ENCODE assay signal across 30 mouse cellular contexts in genomic region chr6:24610358-24610757, GRCm38 (mm10). TPM values are rescaled to one million over a fixed set of nuclear protein-coding genes. Genes with fewer than 3 reads are reported as not detected.
DNase-seq lines count a peak whose midpoint lies in the region; ATAC-seq and TF ChIP-seq lines count a peak whose summit lies in the region.
"Had no signal": no experiment of that assay in that cellular context is flagged by ENCODE, and none has a peak within 500 bp of the region (broad histone marks: within the 10 kb centered on the region; RNA-seq: fewer than 3 reads in every experiment).

No protein-coding gene starts in this region.

- H3K4me3 ChIP-seq in gastrocnemius, adult 2 months, result no peak overlapping the region
- no peak overlapping the region for H3K4me3 ChIP-seq in heart, adult 2 months
- H3K4me3 ChIP-seq: embryonic facial prominence, embryonic 13.5 days; embryonic facial prominence, embryonic 15.5 days; erythroblast, embryonic 14.5 days; forebrain, embryonic 10.5 days; forebrain, embryonic 12.5 days had no signal

- no peak for DNase-seq in gastrocnemius, adult 2 months
- DNase-seq in gastrocnemius, adult 8-10 months (ENCODE audit: low spot score in 2 of 2), result no peak
- no peak for DNase-seq in heart, adult 2 months
- no peak for DNase-seq in heart, adult 8-10 months (ENCODE audit: low spot score)
- DNase-seq in right cerebral cortex, postnatal 4 days, result no peak
- DNase-seq: adrenal gland, adult 2 months; adrenal gland, postnatal 10 days; adrenal gland, postnatal 25 days; B cell, adult 2 months; cerebellum, adult 11 months; cerebellum, adult 18-20 months; cerebellum, adult 8-10 months; cerebellum, adult 9-11 months; cerebellum, postnatal 14 days; cerebellum, postnatal 36 days; embryo, embryonic 11 days had no signal

- no peak for TF ChIP-seq POLR2A in heart, adult 2 months (IDR thresholded peaks at IDR 0.05; ENCODE audit: insufficient read depth, low read depth, low read length)

- ATAC-seq in granulocyte monocyte progenitor cell, adult 5-6 weeks (replicated peaks; ENCODE audit: poor library complexity, severe bottlenecking), result peak; percentile 66; the same call in 1 of the 2 replicates
- ATAC-seq: CD4-positive, CD25-positive, alpha-beta regulatory T cell, adult 4 months; forebrain, embryonic 14.5 days; forebrain, embryonic 16.5 days had no signal

- WGBS in heart, adult 2 months, result 65% methylated on average over 4 of the region's 4 CpGs

- H3K9ac ChIP-seq in heart, adult 2 months (ENCODE audit: low read depth, low read length), result no peak overlapping the region
- H3K9ac ChIP-seq: embryonic facial prominence, embryonic 13.5 days; embryonic facial prominence, embryonic 15.5 days; forebrain, embryonic 12.5 days had no signal

- no peak for TF ChIP-seq EP300 in heart, adult 2 months (IDR thresholded peaks at IDR 0.05; ENCODE audit: insufficient read depth, low read depth, low read length)

- peaks cover 52% of the 10 kb centered on the region for H3K36me3 ChIP-seq in heart, adult 2 months (ENCODE audit: control insufficient read depth, insufficient read depth, low read length)

- H3K79me2 ChIP-seq in heart, adult 2 months (replicated peaks; ENCODE audit: control insufficient read depth, insufficient read depth, low read length), result no peaks in the 10 kb centered on the region

- intact Hi-C loops in gastrocnemius, adult 2 months (cut with DNase I), result loop anchor here (5.0 kb wide), 1 partner anchor 78 kb away; no protein-coding TSS in a partner anchor
- intact Hi-C loops in heart, adult 2 months (cut with DNase I), result no loop called here

- H3K27ac ChIP-seq in gastrocnemius, adult 2 months, result peak overlapping the region; percentile 90
- H3K27ac ChIP-seq in heart, adult 2 months, result peak overlapping the region; percentile 83
- H3K27ac ChIP-seq: embryonic facial prominence, embryonic 13.5 days; embryonic facial prominence, embryonic 15.5 days; forebrain, embryonic 10.5 days; forebrain, embryonic 12.5 days had no signal

- no peak for TF ChIP-seq CTCF in gastrocnemius, adult 2 months (IDR thresholded peaks at IDR 0.05)
- TF ChIP-seq CTCF in heart, adult 2 months (IDR thresholded peaks at IDR 0.05), result no peak

- no peaks in the 10 kb centered on the region for H3K27me3 ChIP-seq in heart, adult 2 months (ENCODE audit: control insufficient read depth, insufficient read depth, low read length)
- H3K27me3 ChIP-seq: CH12.LX; embryonic facial prominence, embryonic 13.5 days; embryonic facial prominence, embryonic 15.5 days; forebrain, embryonic 12.5 days; Patski had no signal

- peaks cover 6% of the 10 kb centered on the region for H3K4me1 ChIP-seq in heart, adult 2 months (ENCODE audit: control insufficient read depth, insufficient read depth, low read length)
- H3K4me1 ChIP-seq: embryonic facial prominence, embryonic 13.5 days; embryonic facial prominence, embryonic 15.5 days; forebrain, embryonic 10.5 days; forebrain, embryonic 12.5 days had no signal

RNA-seq across cellular contexts. Expression of gene Lmod2, which starts 12.8 kb away (rescaled TPM):
- total RNA-seq in gastrocnemius, adult 2 months (2021), result 100 to 1,000 TPM; 105 to 286 TPM
- 100 to 1,000 TPM; 142 to 191 (median 167) TPM for total RNA-seq in gastrocnemius, adult 8-10 months (2022)
- total RNA-seq in heart, adult 2 months (2021), result 100 to 1,000 TPM; 691 to 757 TPM
- polyA plus RNA-seq in heart, adult 2 months (2012; rRNA removed), result 191 and 268 TPM in 2 replicates
- 100 to 1,000 TPM; 758 to 914 (median 862) TPM for total RNA-seq in heart, adult 8-10 months (2022)
- total RNA-seq in granulocyte monocyte progenitor cell, adult 5-6 weeks (2014; fragmentation: Nextera tagmentation), result not detected in 2 replicates
- 0.26 TPM in 1 of 2 replicates, not detected in the other for total RNA-seq in granulocyte monocyte progenitor cell, adult 5-6 weeks (2017)
- total RNA-seq: CH12.LX; common myeloid progenitor, adult 5-6 weeks had no signal
- polyA plus RNA-seq: adrenal gland, adult 2 months; brain, embryonic 14.5 days; CD4-positive, CD25-positive, alpha-beta regulatory T cell, adult 4 months; erythroblast, embryonic 14.5 days; forebrain, embryonic 10.5 days; forebrain, embryonic 12.5 days; forebrain, embryonic 14.5 days; forebrain, embryonic 16.5 days; G1E; Patski had no signal

RNA-seq across cellular contexts. Expression of gene Wasl, which starts 54.5 kb away (rescaled TPM):
- 10 to 100 TPM; 15.3 to 18.1 TPM for total RNA-seq in gastrocnemius, adult 2 months (2021)
- 10 to 100 TPM; 11.5 to 15.7 (median 15.4) TPM for total RNA-seq in gastrocnemius, adult 8-10 months (2022)
- 10 to 100 TPM; 27.8 to 28.3 TPM for total RNA-seq in heart, adult 2 months (2021)
- 11.5 and 13.9 TPM in 2 replicates for polyA plus RNA-seq in heart, adult 2 months (2012; rRNA removed)
- total RNA-seq in heart, adult 8-10 months (2022), result 10 to 100 TPM; 23.5 to 27.0 (median 25.3) TPM
- total RNA-seq in granulocyte monocyte progenitor cell, adult 5-6 weeks (2014; fragmentation: Nextera tagmentation), result 18.6 and 22.3 TPM in 2 replicates
- 4.9 and 7.6 TPM in 2 replicates for total RNA-seq in granulocyte monocyte progenitor cell, adult 5-6 weeks (2017)

Comparison
In these comparisons a context has a peak if more than half of its experiments do, and no peak if none do; other contexts are left out.
1. RNA of gene Lmod2, which starts 12.8 kb away (total RNA-seq): 758 to 914 TPM in heart, adult 8-10 months, 691 to 757 TPM in heart, adult 2 months, 105 to 286 TPM in gastrocnemius, adult 2 months and 142 to 191 TPM in gastrocnemius, adult 8-10 months; 0.26 TPM in granulocyte monocyte progenitor cell, adult 5-6 weeks; every median in the first group is over 10 times any median in the second.